Mouse (Mus musculus): ENCODE measurements at regions not wholly inside any gene's neighbourhood (a gene's known extent, or its start where the extent isn't known, plus 50 kb on each side); places are given as distances from the start of the nearest gene placed in this dataset.
A peak's percentile ranks its signal among the peaks of the same experiment; 100 is the strongest.

GRCm38 (mm10) chr4:95188107-95188506 lies 136.1 kb upstream of the Jun start:
- DNase-seq = no peak

- no peak for DNase-seq
Observed at GRCm38 (mm10) chr4:95191654-95192406, 139.8 kb upstream of the Jun start.

- no peak for DNase-seq
Observed at GRCm38 (mm10) chr4:95192562-95192961, 140.5 kb upstream of the Jun start.

GRCm38 (mm10) chr4:95193028-95193427 lies 141.0 kb upstream of the Jun start:
- peak; percentile 57 for DNase-seq

- no peak for DNase-seq
Observed at GRCm38 (mm10) chr4:95193473-95193872, 141.5 kb upstream of the Jun start.

- DNase-seq = no peak
Observed at GRCm38 (mm10) chr4:95194621-95195455, 142.8 kb upstream of the Jun start.

GRCm38 (mm10) chr4:95196106-95196505 lies 144.1 kb upstream of the Jun start:
- DNase-seq = no peak

GRCm38 (mm10) chr4:95197077-95197711 lies 145.2 kb upstream of the Jun start:
- DNase-seq = no peak

GRCm38 (mm10) chr4:95199394-95199793 lies 147.4 kb upstream of the Jun start:
- DNase-seq = no peak

GRCm38 (mm10) chr4:95200130-95200529 lies 148.1 kb upstream of the Jun start:
- DNase-seq = peak; percentile 72

GRCm38 (mm10) chr4:95202478-95202877 lies 150.5 kb upstream of the Jun start:
- DNase-seq = no peak

- DNase-seq = no peak
Observed at GRCm38 (mm10) chr4:95203577-95203976, 151.6 kb upstream of the Jun start.

- DNase-seq = no peak
Observed at GRCm38 (mm10) chr4:95205372-95205771, 153.3 kb upstream of the Jun start.

GRCm38 (mm10) chr4:95207783-95208182 lies 155.8 kb upstream of the Jun start:
- peak; percentile 64 for DNase-seq

- DNase-seq = no peak
Observed at GRCm38 (mm10) chr4:95208827-95209226, 156.8 kb upstream of the Jun start.

- DNase-seq = no peak
Observed at GRCm38 (mm10) chr4:95209322-95210119, 157.5 kb upstream of the Jun start.

GRCm38 (mm10) chr4:95212561-95212960 lies 160.5 kb upstream of the Jun start:
- DNase-seq = no peak

GRCm38 (mm10) chr4:95213026-95213425 lies 161.0 kb upstream of the Jun start:
- DNase-seq = peak; percentile 35

- DNase-seq = peak; percentile 32
Observed at GRCm38 (mm10) chr4:95214026-95214425, 162.0 kb upstream of the Jun start.

- DNase-seq = no peak
Observed at GRCm38 (mm10) chr4:95215187-95215586, 163.2 kb upstream of the Jun start.

- no peak for DNase-seq
Observed at GRCm38 (mm10) chr4:95230461-95230860, 178.4 kb upstream of the Jun start.

GRCm38 (mm10) chr4:95233034-95233433 lies 181.0 kb upstream of the Jun start:
- DNase-seq = peak; percentile 22
